Mouse (Mus musculus) frontal cortex, adult (tissue): ENCODE measurements around the gene Sema4a.

Source experiments
- ATAC-seq: cut with Nextera tagmentation; 2 replicates; pipeline ENCODE4 v1.9.2; 2017; ENCODE audit warnings: mild to moderate bottlenecking, moderate library complexity, mixed read lengths; ENCODE audit not compliant: low TSS enrichment

Gene Sema4a

GRCm38 (mm10) chr3:88460983-88461696 lies at the start of gene Sema4a:
Gene Sema4a (minus strand): TSS chr3:88461182.
- ATAC-seq: no peak

DNA sequence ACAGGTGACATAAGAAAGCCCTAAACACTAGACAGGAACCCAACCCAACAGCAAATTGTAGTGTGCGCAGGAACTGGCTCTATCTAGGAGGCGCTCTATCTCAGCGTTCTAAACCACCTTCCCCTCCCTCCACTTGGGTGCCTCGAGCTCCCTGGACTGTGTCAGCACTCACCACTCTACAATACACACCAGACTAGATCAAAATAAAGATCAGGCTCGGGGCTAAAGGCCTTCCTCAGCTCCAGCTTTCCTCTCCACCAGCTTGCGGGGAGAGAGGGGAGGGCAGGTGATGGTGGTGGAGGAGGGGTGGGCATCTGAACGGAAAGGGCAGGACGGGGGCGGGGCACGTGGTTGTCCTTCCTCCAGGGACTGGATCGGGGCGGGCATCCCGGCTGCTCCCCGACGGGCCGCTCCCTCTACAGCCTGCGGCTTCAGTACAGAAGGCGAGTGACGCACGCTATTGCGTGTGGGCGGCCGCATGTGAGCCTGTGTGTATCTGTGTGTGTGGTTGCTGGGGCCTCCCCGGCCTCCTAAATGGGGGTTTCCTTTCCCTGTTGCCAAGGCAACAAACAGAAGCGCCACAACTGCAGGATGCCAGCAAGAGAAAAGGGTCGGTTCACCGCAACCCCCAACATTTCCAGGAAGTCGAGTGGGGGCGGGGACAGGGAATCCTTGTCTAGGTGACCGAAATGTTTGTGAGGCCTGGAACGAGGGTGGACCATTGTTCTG lies 48.9 kb upstream of the Sema4a start, which contains the start of gene Lmna:
Gene Lmna (minus strand): TSS at position 265 of the 729 bp plus-strand sequence.
- peak; percentile 90 for ATAC-seq

GRCm38 (mm10) chr3:88509250-88509649 lies 48.3 kb upstream of the Sema4a start:
- ATAC-seq: no peak

DNA sequence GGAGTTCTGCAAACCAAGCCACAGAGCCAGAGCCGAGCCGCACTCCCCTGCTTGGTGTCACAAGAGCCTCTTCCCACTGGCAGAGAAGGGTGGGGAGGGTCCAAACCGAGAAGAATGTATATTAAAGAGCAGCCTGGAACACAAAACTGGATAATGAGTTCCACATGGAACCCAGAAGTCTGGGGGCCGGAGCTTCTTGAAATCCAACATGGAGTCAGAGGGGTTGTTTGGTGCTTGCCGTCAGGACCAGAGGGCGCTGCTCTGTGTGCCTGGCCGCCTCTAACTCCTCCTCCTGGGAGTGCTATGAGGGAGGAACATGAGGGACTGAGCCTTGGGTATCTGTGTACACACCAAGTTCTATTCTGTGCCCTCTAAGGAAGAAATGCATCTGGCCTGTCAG lies 44.8 kb upstream of the Sema4a start:
- ATAC-seq: no peak

DNA sequence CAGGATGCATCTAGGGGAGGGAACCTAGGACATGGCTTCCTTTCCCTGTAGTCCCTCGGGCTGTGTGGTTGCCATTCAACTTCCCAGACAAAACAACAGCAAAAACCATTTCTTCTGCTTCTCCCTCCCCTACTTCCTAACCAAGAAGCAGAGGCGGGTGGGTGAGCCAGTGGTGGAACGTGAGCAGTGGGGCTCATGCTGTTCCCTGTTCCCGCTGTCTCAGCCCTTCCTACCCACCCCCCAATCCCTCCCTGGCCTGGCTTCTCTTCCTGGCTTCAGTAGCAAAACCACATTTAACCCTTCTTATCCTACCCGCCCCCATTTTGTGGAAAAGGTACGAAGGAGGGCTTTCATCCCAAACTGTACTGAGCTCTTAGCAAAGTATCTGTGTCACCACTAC lies 44.1 kb upstream of the Sema4a start:
- ATAC-seq: no peak

DNA sequence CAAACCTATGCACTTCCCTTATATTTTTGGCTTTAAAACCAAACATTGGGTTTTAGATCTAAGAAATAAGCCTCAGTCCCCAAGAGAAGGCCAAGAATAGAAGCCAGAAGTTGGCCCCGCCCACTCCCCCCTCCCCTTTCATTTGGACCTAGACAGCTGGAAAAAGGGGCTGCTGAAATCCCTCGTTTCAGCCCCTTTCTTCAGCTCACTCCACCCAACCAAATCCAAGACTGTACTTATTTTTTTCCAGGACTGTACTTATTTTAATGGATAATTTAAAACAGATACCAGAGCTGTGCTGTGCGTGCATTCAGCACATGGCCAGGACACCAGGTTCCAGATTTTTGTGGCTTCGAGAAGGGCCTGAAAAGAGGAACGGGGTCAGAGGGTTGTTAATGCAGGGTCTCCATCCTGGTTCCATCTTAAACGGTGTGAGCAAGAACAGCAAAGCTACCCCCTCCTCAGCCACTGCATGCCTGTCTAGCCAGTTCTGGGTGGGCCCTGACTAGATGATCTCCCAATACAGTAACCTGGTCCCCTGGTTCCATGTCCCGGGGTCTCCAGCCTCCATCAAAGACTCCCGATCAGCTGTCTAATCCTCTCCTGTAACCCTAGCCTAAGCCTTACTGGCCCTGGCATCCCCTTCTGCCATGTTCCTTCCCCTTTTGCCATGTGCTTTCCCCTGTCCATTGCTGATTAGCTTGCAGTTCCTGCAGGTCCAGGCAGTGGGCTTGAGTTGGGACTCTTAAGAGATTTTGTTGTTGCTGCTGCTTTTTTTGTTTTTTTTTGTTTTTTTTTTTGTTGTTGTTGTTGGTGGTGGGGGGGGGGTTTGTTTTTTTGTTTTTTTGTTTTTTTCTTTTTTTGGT lies 43.1 kb upstream of the Sema4a start:
- no peak for ATAC-seq

DNA sequence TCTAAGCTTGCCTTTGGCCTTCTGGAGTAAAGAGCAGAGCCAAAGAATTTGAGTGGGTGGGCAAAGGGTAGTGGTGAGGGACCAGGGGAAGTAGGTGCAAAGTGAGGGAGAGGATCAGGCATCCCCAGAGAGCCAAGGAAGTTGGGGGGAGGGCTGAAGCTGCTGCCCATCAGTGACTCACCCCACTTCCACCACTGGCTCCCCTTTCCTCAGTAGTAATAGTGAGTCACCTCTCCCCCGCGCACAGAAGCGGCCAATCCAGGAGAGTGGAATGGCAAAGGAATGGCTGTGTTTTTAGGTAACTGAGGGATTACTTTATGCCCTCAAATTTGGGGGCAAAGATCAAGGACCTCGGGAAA lies 42.5 kb upstream of the Sema4a start:
- ATAC-seq: peak; percentile 47

GRCm38 (mm10) chr3:88502641-88503504 lies 41.9 kb upstream of the Sema4a start:
- peak; percentile 89 for ATAC-seq

GRCm38 (mm10) chr3:88502031-88502571 lies 41.1 kb upstream of the Sema4a start:
- ATAC-seq: no peak

DNA sequence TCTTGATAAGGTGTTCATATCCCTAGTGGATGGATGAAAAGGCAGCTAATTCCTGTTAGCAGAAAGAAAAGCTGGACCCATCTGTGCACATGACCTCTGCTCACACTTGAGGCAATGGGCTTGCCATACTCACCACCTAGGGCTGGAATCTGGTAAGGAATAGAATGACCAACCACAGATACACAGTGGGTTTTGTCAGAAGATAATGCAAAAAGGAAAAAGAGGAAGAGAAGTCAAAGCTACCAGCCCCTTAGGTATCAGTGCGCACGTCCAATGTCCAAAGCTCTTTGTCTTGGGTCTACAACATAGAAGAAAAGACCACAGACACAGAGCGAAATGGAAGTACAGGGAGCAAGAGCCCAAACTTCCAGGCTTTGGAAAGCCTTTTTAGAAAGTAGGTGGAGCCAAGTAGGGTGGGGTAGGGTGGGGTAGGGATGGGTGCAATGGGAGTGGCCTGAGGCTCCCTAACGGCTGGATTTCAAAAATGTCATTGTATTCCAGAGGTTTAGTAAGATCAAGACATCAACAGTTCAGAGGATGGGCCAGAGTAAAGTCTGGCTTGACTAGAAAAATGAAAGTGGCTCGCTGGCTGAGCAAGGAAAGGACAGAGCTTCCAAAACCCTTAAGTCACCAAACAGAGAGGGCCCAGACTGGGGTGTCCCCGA lies 40.5 kb upstream of the Sema4a start:
- no peak for ATAC-seq

DNA sequence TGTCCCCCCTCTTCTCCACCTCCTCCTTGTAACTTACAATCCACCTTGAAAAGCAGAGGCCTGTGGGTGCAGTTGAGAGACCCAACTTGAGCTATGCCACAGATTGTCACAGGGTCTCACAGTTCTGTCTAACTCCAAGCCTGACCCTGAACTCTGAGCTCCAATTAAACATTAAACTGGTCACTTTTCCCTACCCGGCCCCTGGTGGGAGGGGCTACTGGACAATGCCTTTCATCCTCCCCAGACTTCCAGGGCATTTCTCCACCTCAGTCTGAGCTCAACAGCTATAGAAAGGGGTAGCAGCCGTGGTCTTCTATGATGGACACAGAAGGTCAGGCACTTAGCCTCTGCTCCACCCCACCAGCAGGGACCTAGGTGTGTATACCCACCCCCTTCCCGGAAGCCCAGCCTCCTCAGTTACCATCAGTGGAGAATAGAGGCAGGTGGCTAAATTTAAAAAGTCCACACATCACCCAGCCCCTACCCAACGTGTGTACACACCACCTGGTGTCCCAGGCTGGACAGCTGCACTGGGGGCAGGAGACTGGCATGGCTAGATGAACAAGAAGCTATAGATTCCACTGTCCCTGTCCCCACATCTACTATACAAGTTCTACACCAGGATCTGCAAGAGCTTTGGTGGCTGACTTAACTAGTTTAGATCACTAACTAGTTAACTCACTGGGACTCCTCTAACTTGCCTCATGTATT lies 39.8 kb upstream of the Sema4a start:
- ATAC-seq: no peak

DNA sequence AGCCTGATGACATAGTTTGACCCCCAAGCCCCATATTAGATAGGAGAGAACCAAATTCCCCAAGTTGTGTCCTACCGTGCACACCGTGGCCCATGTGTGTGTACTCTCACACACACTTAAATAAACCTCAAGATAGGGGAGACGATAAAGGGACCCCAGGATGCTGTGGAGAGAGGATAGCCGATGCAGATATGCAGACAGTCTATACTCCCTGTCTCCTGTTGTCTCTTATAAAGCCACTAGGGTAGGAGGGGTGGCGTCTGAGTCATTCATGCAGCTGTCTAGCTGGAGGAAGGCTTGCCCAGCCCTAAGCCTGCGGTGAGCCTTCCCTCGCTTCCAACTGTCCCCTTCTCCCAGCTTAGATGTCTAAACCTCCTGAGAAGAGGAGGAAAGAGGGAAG lies 39.1 kb upstream of the Sema4a start:
- peak; percentile 32; the same call in 1 of the 2 replicates for ATAC-seq

DNA sequence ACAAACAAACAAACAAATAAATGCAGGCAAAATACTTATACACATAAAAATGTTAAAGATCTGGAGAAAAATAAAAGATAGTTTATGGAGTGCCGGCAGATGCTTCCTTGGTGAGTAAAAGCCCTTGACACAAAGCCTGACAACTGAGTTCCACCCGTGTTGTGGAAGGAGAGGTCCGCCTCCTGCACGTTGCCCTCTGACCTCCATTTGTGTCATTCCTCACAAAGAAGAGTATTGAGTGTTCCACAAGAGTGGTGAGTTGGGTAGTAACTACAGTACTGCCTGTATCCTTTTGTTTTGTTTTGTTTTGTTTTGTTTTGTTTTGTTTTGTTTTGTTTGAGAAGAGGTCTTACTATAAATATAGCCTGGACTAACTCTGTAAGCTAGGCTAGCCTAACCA lies 38.6 kb upstream of the Sema4a start:
- ATAC-seq: no peak

GRCm38 (mm10) chr3:88495741-88496415 lies 34.9 kb upstream of the Sema4a start:
- ATAC-seq: no peak

- 0 out of 2 replicates have a peak, but pooled peaks have one; percentile 11 for ATAC-seq
Observed at GRCm38 (mm10) chr3:88494836-88495628, 34.0 kb upstream of the Sema4a start.

GRCm38 (mm10) chr3:88493706-88494582 lies 33.0 kb upstream of the Sema4a start:
- no peak for ATAC-seq

- ATAC-seq: no peak
Observed at GRCm38 (mm10) chr3:88487396-88487795, 26.4 kb upstream of the Sema4a start.
